Mouse (Mus musculus) neutrophil, adult 5-6 weeks (primary cell): ENCODE data around the gene Zfp771. TPM values are rescaled to one million over a fixed set of nuclear protein-coding genes. Genes with fewer than 3 reads are reported as not detected.
A peak's percentile ranks its signal among the peaks of the same experiment; 100 is the strongest.

Source experiments
- ATAC-seq: fragments of 151-379, 151-347 bp; 2 replicates; pipeline ENCODE4 v1.8.0; 2017; ENCODE audit warnings: mild to moderate bottlenecking, moderate TSS enrichment; ENCODE audit not compliant: insufficient number of reproducible peaks, poor library complexity, low FRiP score, severe bottlenecking; ENCODE audit errors: extremely low read depth
- total RNA-seq: library from RNA; stranded (forward); fragments of 200-1000 nt; gene quantifications from 2 replicates; pipeline ENCODE4 v1.2.3, GENCODE M21; 2017

Zfp771 gene
- total RNA-seq, 1 experiment from 2014 or later, result 6.1 TPM

DNA sequence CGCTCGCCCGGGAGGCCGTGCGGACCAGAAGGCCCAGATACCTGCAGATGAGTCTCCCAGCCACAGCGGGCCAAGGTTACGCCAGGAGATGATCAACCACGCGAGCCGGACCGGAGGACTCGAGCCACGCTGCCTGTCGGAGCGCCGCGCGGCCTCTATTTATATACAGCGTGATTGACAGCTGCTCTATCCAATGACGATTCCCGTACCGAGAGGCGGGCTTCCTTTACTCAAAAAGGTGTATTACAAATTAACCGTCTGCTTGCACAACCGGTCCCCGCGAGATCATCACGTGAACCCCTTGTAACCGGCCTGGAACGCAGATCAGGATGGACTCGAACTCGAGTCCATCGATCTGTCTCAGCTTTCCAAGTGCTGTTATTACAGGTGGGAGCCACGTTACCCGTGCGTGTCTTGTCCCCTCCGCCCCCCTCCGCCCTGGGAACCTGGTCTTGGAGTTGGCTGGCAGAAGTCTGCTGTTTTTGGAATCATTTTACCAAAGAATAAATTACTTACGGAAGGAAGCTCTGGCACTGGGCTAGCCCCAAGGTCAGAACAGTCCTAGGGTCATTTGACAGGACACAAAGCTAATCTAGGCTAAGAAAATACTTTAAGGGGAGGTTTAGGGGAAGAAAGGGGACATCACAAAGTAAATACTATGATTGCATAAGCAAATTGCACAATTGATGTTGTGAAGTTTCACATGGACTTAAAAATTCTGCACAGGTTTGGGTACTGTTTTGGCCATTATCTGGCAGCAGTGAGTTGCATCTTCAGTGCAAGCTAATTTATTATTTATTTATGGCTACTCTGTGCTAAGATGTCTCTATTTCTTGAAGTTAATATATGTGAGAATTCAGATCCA, 30.1 kb downstream of the Zfp771 start, which contains the start of gene Sephs2:
Gene Sephs2, minus strand, starts transcription at position 131 of the 865 bp plus-strand sequence.
- peak; percentile 83 for ATAC-seq

- ATAC-seq, result no peak
Measured at GRCm38 (mm10) chr7:127276519-127276961, 32.5 kb downstream of the Zfp771 start.

GRCm38 (mm10) chr7:127278311-127278710, 34.2 kb downstream of the Zfp771 start:
- peak; percentile 72 for ATAC-seq

DNA sequence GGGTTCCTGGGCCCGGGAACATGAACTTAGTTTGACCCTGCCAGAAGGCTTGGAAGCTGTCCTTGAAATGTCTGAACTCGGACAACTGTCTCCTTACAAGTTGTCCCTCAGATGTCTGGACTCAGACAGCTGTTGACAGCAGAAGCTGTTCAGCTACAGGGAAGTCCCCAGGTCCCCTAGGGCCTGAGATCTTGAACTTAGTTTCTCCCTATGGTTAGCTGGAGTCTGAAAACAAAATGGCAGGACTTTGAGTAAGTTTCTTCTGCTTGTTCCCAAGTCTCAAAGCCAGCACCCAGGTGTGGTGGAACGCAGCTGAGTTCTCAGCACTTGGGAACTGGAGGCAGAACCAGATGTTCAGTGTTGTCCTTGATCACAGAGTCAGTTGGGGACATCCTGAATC, 36.0 kb downstream of the Zfp771 start:
- ATAC-seq, result no peak

DNA sequence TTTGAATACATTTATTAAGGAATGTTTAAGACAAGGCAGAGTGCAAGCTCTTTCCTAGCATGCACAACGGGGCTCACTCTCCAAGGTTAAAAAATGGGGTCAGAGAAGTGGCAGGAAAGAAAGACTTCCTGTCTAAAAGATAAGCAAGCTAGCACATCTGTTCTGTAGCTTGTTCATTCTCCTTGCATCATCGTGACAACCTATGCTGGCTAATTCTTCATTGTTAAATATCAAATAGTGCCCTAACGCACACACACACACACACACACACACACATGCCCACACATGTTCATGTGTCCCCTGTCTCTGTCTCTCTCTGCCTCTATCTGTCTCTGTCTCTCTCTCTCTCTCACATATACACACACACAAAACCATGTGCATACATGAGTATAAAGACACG, 37.0 kb downstream of the Zfp771 start:
- no peak for ATAC-seq

GRCm38 (mm10) chr7:127282190-127282589, 38.1 kb downstream of the Zfp771 start:
- no peak for ATAC-seq

DNA sequence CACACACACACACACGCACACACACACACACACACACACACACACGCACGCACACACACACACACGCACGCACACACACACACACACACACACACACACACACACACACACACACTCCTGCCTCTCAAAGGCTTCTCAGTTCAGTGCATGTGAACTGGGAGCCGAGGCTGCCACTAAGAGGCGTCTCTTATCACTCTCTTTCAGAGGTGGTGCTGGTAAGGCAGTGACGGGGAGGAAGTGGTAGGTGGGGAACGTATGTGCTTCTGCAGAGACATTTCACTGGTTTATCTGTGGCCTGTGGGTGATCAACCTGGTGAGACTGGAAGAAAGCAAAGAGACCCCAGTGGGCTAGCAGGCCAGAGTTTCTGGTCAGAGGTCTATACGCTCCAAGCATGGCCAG, 41.1 kb downstream of the Zfp771 start:
- peak; percentile 62; the same call in 1 of the 2 replicates for ATAC-seq

DNA sequence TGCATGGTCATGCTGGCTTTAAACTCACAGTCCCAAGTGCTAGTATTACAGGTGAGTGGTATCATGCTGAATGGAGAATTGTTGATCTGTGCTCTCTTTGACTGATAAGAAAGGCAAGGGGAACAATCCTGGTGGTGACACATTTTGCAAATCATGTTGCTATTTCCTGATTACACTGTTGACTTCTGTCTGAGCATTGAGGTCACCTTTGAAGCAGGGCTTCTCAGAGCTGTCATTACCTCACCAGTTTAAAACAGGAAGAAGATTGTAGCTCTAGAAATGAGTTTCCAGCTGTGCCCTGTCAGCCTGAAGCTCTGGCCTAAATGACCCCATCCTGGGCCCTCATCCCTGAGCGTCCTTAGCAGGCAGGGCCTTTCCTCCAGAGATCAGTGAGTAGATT, 43.9 kb downstream of the Zfp771 start:
- peak; percentile 79 for ATAC-seq

- ATAC-seq, result no peak
Measured at GRCm38 (mm10) chr7:127289306-127289705, 45.2 kb downstream of the Zfp771 start.

DNA sequence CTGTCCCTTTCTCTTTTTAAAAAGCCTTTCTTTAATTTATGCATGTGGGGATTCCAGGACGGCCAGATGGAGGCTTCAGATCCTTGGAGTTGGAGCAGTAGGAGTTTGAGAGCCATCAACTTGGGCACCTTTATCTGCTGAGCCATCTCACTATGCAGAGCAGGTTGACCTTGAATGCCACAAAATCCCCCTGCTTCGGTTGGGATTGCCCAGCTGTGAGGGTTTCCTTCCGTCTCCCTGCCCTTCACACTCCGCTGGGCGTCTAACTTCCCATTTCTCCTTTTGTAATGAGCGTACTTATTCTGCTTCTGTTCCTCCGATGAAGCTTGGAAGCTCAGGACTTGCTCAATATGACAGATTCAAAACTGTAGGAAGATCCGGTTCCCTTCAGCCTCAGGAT, 46.1 kb downstream of the Zfp771 start:
- peak; percentile 11; the same call in 1 of the 2 replicates for ATAC-seq

GRCm38 (mm10) chr7:127296098-127296497, 52.0 kb downstream of the Zfp771 start, which contains the start of gene Itgal:
Itgal (plus strand) TSS chr7:127296260.
- ATAC-seq, result peak; percentile 90

GRCm38 (mm10) chr7:127296786-127297555, 52.9 kb downstream of the Zfp771 start:
- no peak for ATAC-seq

- no peak for ATAC-seq
Measured at GRCm38 (mm10) chr7:127297586-127298193, 53.6 kb downstream of the Zfp771 start.

Other genes starting within 250 kb of the Zfp771 start
- 106 and 110 TPM in 2 replicates for gene Mvp, start 229.7 kb upstream of the Zfp771 start, total RNA-seq
- 8.4 and 32.4 TPM in 2 replicates for gene Pagr1b, start 227.8 kb upstream of the Zfp771 start, total RNA-seq
- 33.3 and 49.8 TPM in 2 replicates for gene Pagr1a, start 226.9 kb upstream of the Zfp771 start, total RNA-seq
- gene Gm42742, start 223.2 kb upstream of the Zfp771 start, total RNA-seq, result 22.7 and 34.7 TPM in 2 replicates
- 2.6 TPM in 1 of 2 replicates, not detected in the other for gene Prrt2, start 223.1 kb upstream of the Zfp771 start, total RNA-seq
- 49.3 and 57.7 TPM in 2 replicates for gene Maz, start 217.2 kb upstream of the Zfp771 start, total RNA-seq
- gene Kif22, start 201.8 kb upstream of the Zfp771 start, total RNA-seq, result 1.4 and 2.1 TPM in 2 replicates
- gene Zg16, start 156.9 kb upstream of the Zfp771 start, total RNA-seq, result 2.1 TPM in 1 of 2 replicates, not detected in the other
- 156 and 166 TPM in 2 replicates for gene AI467606, start 152.9 kb upstream of the Zfp771 start, total RNA-seq
- gene Qprt, start 122.0 kb upstream of the Zfp771 start, total RNA-seq, result 1.4 and 3.8 TPM in 2 replicates
- 66.1 and 71.7 TPM in 2 replicates for gene Spn, start 106.5 kb upstream of the Zfp771 start, total RNA-seq
- gene Cd2bp2, start 48.2 kb upstream of the Zfp771 start, total RNA-seq, result 54.4 and 58.3 TPM in 2 replicates
- gene Tbc1d10b, start 35.8 kb upstream of the Zfp771 start, total RNA-seq, result 92.2 and 99.7 TPM in 2 replicates
- gene Mylpf, start 35.4 kb upstream of the Zfp771 start, total RNA-seq, result 8.6 and 10.9 TPM in 2 replicates
- 17.9 and 18.5 TPM in 2 replicates for gene Zfp553, start 11.2 kb upstream of the Zfp771 start, total RNA-seq
- gene Sept1, start 11.1 kb upstream of the Zfp771 start, total RNA-seq, result 189 and 198 TPM in 2 replicates
- gene Dctpp1, start 16.4 kb downstream of the Zfp771 start, total RNA-seq, result 6.8 and 8.0 TPM in 2 replicates
- gene Sephs2, start 29.8 kb downstream of the Zfp771 start, total RNA-seq, result 193 and 208 TPM in 2 replicates
- 144 and 148 TPM in 2 replicates for gene Itgal, start 52.0 kb downstream of the Zfp771 start, total RNA-seq
- 5.4 and 6.8 TPM in 2 replicates for gene Zfp768, start 101.3 kb downstream of the Zfp771 start, total RNA-seq
- gene Zfp747, start 131.8 kb downstream of the Zfp771 start, total RNA-seq, result 23.5 and 24.2 TPM in 2 replicates
- 7.7 and 8.7 TPM in 2 replicates for gene 9130019O22Rik, start 142.9 kb downstream of the Zfp771 start, total RNA-seq
- gene E430018J23Rik, start 149.4 kb downstream of the Zfp771 start, total RNA-seq, result 7.7 and 9.8 TPM in 2 replicates
- gene Zfp764, start 162.5 kb downstream of the Zfp771 start, total RNA-seq, result 19.3 and 24.2 TPM in 2 replicates
- 21.1 and 22.7 TPM in 2 replicates for gene Zfp688, start 177.8 kb downstream of the Zfp771 start, total RNA-seq
- 2.1 and 2.7 TPM in 2 replicates for gene Zfp689, start 204.9 kb downstream of the Zfp771 start, total RNA-seq
- 129 and 155 TPM in 2 replicates for gene Prr14, start 215.3 kb downstream of the Zfp771 start, total RNA-seq
- gene Fbrs, start 234.9 kb downstream of the Zfp771 start, total RNA-seq, result 92.1 and 93.0 TPM in 2 replicates